Mouse (Mus musculus) skeletal muscle tissue, adult 2 months (tissue): Measurements from ENCODE around the gene Slc4a7.
"Not testable (repeated sequence)": the region's sequence is repeated elsewhere in the genome, so short reads cannot be mapped to it uniquely, and the experiment has no call there.

Source experiments
- DNase-seq: peaks from one replicate; pipeline ENCODE4 v3.0.0-alpha.2; 2012; ENCODE audit warnings: low read depth, low spot score

Slc4a7 gene

GRCm38 (mm10) chr14:14799861-14800260 is 97.8 kb downstream of the Slc4a7 start:
- DNase-seq: no peak

GRCm38 (mm10) chr14:14800332-14800731 is 98.3 kb downstream of the Slc4a7 start:
- no peak for DNase-seq

GRCm38 (mm10) chr14:14800810-14801209 is 98.7 kb downstream of the Slc4a7 start:
- DNase-seq: no peak

GRCm38 (mm10) chr14:14803115-14803514 is 101.0 kb downstream of the Slc4a7 start, which contains the start of gene Nek10:
Gene Nek10, plus strand, starts transcription at chr14:14803415.
- DNase-seq: not testable (repeated sequence)

DNA sequence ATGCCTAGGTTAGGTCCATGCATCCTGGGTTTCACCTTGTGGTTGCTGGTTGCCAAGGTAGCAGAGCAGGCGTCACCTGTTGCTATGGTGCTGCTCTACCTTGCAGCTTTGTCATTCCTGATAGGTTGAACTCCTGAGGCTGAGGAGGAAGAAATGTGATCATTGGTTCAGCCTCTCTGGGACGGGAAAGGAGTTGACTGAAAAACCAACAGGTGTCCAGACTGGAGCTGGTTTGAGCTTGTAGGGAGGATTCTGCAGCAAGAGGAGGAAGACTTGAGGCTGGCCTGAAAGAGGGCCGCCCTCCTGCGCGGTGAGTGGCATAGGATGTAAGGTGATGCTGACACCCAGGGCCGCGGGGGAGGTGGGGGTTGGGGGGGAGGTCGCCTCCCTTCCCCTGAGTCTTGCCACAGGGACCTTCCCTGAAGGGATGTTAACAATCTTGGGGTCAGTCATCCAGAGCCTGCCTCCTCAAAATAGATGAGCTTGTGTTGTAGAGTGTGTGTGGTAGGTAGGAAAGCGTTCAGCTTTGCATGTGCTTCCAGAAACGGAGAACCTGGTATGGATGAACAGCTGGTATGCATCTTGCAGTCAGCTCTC is 101.9 kb downstream of the Slc4a7 start:
- no peak for DNase-seq

DNA sequence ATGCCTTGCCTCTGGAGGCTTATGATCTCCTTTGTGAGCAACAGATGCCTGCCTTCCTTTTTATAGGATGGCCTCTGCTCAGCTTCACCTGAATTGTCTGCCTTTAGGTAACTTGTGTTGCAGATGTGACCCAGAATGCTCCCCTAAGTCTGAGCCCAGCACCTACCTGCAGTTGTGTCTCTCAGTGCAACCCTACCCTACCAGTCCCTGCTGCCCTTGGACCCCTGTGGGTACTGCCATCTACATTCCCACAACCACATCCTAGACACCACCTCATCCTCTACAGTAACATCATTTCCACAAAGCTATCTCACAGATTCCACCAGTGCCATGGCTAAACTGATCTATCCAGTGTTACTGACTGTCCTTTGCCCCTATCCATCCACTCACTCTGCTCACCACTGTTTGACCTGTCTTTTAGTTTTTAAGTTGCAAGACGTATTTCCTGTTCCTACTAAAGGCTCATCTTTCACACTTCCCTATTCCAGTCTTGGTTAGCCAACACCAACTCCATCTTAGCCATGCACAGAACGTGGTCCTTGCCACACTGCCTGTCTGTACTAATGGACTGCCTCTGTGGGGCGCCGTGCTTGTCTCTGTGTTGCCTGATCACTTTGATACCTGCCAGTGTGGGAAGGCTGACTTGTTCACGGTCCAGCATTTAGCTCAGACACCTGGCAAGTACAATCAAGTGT is 102.6 kb downstream of the Slc4a7 start:
- DNase-seq: no peak

DNA sequence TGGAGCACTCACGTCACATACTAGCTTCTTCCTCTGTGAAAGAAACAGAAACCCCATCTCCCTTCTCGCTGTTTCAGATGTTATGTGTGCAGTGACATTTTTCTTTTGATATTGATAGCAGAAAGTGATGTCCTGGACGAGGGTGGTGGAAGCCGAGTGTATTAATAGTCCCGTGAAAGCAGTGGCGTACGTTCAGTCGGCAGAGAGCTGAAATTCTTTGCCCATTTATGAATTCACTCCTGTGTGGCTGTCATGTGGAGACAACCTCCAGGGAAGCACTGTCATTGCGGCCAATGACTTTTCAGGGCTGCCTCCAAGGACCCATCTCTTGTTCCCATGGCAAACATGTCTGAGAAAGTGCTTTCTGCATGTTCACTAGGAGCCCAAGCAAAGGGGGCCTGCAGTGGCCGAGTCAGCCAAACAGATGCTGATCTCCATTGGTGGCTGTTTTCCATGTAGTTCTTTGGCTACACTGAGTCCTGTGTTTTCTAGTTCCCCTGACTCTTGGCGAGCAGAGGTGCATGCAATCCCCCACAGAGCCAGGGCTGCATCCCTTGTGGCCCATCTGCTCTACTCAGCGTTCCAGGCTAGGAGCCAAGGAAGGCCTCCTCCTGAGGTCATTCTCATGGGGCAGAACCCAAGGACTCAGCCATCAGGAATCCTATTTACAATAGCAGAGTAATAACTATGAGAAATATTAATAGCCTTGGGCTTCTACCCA is 130.6 kb downstream of the Slc4a7 start:
- peak; percentile 87 for DNase-seq

- DNase-seq: no peak
Measured at GRCm38 (mm10) chr14:14833498-14833897, 131.4 kb downstream of the Slc4a7 start.

DNA sequence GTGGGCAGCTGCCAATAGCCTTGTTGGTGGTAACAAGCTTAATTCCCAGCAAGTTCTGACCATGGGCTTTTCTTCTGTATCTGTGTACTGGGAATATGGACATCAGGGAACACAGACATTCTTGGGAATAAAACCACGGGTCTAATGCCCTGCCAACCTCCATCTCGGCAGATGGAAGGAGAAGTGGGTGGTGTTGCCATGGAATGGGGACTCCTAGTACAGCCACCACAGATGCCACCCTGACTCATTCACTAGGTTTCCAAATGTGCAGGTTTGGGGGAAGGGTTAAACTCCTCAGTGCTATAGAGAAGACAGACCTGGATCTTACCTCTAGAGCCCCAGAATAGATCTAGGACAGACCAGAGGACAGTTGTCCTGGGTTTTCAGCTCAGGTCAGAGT is 132.2 kb downstream of the Slc4a7 start:
- DNase-seq: no peak

GRCm38 (mm10) chr14:14837627-14838026 is 135.5 kb downstream of the Slc4a7 start:
- DNase-seq: no peak

- DNase-seq: peak; percentile 43
Measured at GRCm38 (mm10) chr14:14838109-14838508, 136.0 kb downstream of the Slc4a7 start.

DNA sequence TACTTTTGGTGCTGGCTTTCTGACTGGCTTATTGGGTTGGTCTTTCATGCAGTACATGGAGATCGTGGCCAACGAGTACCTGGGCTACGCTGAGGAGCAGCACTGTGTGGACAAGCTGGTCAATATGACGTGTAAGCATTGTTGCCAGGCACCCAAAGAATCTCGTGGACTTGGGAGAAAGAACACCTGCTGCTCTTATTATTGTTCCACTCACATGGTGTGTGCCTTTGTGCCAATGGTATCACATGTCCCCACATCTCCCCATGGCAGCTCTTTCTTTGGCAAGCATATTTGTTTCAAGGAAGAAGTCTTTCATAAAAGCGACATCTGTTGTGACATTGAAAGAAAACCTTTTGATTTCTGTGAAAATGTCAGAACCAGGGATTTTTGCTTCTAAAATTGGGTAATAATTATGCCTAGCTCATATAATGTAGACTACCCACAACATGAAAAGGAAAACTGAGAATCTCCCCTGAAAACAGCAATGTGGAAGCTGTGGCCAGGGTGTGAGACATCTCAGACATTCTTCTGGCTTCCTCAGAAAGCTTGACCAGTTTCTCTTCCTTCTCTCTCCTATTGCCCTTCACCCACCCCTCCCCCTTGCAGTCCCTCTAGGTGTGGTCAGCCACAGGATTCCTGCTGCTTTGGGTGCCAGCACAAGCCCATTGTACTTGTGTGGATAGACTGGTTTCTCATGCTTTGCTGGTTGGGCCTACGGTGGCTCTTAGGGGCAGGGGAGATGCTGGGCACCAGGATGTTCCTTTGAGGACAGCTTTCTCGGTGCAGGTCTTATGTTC is 140.9 kb downstream of the Slc4a7 start:
- DNase-seq: no peak
